Mouse (Mus musculus): Measurements from ENCODE around the gene Mtmr3. TPM values are rescaled to one million over a fixed set of nuclear protein-coding genes. Genes with fewer than 3 reads are reported as not detected.
A peak's percentile ranks its signal among the peaks of the same experiment; 100 is the strongest.
"Not testable (repeated sequence)": the region's sequence is repeated elsewhere in the genome, so short reads cannot be mapped to it uniquely, and the experiment has no call there.

Mtmr3 gene
- total RNA-seq, 2 experiments from 2014 or later = 69.3 to 71.4 TPM

- peak in 1 of 2 experiments; percentile 10 for DNase-seq (ENCODE audit: extremely low spot score in 1 of 2, low spot score in 1 of 2)
Observed at GRCm38 (mm10) chr11:4602691-4603441, 8.2 kb upstream of the Mtmr3 start.

DNA sequence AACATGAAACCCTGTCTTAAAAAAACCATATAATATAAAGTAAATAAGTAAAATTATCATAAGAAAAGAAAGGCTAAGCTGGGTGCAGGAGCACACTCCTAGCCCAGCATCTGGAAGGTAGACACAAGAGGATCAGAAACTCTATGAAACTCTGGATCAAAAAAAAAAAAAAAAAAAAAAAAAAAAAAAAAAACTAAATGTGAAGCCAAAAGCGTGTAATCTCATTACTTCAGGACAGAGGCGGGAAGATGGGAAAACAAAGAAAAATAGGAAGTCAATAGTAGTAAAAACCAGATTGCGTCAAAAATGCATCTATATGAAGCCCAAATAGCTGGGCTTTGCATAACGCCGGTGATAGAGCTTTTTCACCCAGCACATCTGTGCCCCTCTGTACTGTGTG is 7.2 kb upstream of the Mtmr3 start:
- no peak for DNase-seq (ENCODE audit: extremely low spot score in 1 of 2, low spot score in 1 of 2)

GRCm38 (mm10) chr11:4599916-4600315 is 5.3 kb upstream of the Mtmr3 start:
- no peak for DNase-seq (ENCODE audit: extremely low spot score in 1 of 2, low spot score in 1 of 2)

DNA sequence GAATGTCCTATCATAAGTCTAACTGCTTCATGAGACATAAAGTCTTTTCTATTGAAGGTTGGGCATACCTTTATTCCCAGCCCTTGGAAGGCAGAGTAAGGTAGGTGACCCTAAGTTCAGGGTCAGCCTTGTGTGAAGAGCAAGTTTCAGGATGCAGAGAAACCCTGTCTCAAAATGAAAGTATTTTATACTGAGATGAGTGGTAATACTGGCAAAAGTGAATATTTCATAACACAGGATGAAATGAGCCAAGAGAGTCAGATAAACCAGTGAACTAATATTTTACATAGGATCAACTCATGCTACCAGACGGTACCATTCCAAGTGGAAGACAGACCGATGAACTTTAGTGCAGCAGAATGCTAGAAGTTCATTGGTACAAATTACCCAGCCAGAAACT is 3.7 kb upstream of the Mtmr3 start:
- no peak for DNase-seq (ENCODE audit: extremely low spot score in 1 of 2, low spot score in 1 of 2)

DNA sequence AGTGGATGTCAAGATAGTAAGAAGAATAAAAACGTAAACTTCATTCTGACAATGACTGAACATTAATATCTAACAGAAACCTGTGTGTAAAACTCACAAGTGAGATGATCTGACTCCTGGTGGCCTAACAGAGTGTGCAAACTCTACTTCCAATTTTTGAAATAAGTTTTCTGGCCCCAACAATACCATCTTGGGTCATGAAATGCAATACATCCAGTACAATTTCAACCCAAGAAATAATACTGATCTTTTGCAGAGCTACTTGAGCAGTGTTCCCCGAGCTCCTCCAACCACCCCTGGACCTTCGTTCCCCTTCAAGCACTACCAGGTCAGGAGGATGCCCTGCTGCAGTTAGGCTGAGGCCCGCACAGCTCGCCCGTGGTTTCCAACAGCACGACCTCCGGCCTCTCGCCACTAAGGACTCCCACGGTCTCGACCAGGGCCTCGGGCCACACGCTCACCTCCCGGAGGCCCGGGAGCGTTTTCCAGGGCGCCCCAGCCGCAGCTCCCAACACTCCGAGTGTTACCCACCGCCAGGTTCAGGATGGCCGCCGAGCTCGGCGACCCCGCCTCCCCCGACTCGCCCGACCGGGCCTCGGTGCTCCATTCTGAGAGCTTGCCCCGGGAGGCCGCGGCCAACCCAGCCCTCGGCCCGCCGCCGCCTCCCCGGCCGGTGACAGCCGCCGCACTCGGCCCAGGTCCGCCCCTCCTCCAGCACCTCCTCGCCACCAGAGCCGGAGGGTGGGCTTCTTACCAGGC is 635 bp downstream of the Mtmr3 start:
- DNase-seq (ENCODE audit: extremely low spot score in 1 of 2, low spot score in 1 of 2) = peak in 1 of 2 experiments; percentile 16

- no peak for DNase-seq (ENCODE audit: extremely low spot score in 1 of 2, low spot score in 1 of 2)
Observed at GRCm38 (mm10) chr11:4593491-4593848, 1.2 kb downstream of the Mtmr3 start.

DNA sequence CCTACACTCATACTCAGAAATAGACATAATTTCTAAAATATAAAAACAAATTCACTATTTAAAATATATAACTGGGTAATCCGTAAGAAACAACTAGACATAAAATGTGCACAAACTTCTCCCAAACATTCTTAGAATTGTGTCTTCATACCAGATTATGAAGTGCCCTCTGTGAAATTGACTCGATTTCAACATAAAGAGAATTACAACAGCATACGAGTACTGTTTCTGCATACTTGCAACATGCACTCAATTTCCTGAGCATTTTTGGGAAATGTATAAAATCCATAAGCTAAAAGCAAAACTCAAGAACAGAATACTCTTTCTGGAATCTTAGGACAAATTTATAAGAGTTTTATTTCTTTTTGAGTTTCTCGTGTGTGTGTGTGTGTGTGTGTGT is 2.9 kb downstream of the Mtmr3 start:
- DNase-seq (ENCODE audit: extremely low spot score in 1 of 2, low spot score in 1 of 2) = no peak

DNA sequence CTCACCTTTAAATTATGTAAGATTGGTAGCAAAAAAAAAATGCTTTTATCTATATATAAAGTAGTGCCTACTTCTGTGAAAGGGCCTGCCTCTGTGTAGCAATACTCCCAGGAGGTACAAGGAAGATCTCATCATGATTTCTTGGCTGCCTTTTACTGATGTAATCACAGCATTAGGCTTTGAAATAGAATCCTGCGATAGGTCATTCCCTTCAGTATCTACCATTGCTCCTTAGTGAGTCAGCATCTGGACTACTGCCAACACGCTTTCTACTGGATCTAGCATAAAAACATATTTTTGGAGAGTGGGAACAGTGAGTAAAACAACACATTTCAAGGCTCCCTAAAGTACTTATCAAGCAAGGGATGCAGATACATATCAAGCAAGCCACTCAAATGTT is 16.0 kb downstream of the Mtmr3 start:
- peak in 1 of 2 experiments; percentile 37 for DNase-seq (ENCODE audit: extremely low spot score in 1 of 2, low spot score in 1 of 2)

- no peak for DNase-seq (ENCODE audit: extremely low spot score in 1 of 2, low spot score in 1 of 2)
Observed at GRCm38 (mm10) chr11:4577079-4577478, 17.6 kb downstream of the Mtmr3 start.

GRCm38 (mm10) chr11:4576090-4576732 is 18.5 kb downstream of the Mtmr3 start:
- DNase-seq (ENCODE audit: extremely low spot score in 1 of 2, low spot score in 1 of 2) = not testable (repeated sequence)

DNA sequence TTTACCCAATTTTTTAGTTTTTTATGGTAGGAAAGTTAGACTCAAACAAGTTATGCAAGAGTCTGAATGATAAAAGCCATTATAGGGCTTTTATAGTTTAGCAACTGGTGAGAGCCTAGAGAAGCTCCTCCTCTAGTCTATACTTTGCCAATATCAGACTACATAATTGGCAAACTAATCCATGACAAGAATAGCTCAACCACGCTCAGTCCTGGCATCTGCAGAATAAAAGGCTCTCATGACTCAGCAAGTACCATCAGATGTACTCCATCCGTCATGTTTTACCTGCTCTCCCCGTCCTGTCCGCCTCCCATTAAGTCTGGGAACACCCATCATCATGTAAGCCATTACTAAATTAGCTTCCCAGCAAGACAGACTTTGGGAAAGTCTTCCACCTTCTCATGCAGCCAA is 23.2 kb downstream of the Mtmr3 start:
- DNase-seq (ENCODE audit: extremely low spot score in 1 of 2, low spot score in 1 of 2) = peak; percentile 13 to 15

DNA sequence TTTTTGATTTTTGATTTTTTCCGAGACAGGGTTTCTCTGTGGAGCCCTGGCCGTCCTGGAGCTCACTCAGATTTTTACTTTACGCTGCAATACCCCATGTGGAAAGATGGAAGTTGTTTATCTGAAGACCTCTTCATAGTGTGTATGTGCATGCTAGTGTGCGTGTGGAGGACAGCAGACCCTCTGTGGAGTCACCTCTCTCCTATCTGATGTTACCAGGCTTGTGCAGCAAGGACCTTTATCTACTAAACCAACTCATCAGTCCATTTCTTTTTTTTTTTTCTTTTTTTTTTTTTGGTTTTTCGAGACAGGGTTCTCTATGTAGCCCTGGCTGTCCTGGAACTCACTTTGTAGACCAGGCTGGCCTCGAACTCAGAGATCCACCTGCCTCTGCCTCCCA is 28.3 kb downstream of the Mtmr3 start:
- DNase-seq (ENCODE audit: extremely low spot score in 1 of 2, low spot score in 1 of 2) = no peak

GRCm38 (mm10) chr11:4565545-4565944 is 29.1 kb downstream of the Mtmr3 start:
- no peak for DNase-seq (ENCODE audit: extremely low spot score in 1 of 2, low spot score in 1 of 2)

DNA sequence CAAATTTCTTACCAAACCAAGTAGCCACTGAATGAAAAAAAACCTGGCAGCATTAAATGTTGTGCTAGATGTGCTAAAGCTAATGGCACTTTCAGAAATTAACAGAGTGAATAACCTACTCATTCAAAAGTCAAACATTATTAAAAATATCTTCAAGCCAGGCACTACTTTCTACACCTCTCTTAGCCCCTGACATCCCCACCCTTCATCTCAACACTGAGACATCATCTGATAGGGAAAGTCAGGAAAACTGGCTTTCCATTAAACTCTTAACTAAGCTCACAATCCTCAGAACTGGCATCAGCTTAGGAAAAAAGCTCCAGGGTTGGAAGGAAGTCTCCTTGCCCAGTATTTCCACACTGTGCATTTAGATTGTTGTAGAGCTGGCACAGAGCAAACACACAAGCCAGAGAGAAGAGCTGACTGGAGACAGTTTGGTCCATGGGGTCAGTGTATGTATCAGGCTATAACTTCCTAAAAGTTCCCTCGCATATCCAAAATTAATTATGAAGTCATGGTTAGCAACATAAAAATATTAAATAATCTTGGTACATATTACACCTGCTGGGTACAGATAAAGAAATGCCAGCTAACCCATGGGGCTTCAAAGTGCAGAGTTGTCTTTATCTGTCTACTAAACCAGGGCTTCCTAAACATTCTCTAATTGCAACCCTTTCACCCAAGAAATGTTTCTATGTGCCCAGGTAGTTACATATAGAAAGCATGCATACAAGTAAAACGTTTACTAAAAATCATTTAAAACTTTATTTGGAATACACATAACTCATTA is 41.2 kb downstream of the Mtmr3 start:
- no peak for DNase-seq (ENCODE audit: extremely low spot score in 1 of 2, low spot score in 1 of 2)

DNA sequence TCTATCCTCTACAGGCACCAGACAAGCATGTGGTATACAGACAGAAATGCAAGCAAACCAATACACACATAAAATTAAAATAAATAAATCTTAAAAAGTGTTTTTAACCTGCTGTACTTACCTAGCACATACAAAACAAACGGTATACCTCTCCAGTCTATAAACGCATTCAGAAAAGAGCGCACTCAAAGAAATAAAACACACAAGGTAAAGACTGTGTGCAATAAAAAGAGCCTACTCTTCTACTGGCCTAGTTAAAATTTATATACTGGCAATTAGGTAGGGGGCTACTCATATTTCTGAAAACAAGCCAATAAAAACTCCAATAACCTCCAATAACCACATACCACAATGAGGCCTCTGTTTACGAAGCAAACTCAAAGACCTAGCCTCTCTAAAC is 47.1 kb downstream of the Mtmr3 start:
- no peak for DNase-seq (ENCODE audit: extremely low spot score in 1 of 2, low spot score in 1 of 2)

DNA sequence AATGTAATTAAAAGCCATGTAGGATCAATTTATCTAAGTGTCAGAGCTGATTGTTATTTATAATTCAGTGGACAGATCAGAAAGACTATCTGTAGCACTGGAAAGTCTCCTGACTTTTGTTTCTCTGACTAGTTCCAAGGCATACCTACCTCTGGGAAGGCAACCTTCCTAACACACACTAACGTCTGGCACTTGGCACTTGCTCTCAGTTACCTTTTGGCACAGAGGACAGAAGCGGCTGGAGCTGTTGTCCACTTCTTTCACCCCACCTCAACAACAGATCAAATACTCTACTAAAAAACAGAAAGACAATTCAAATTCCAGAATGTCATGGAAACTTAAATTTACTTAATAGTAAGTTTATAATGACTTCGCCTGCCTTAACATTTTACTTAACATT is 48.7 kb downstream of the Mtmr3 start:
- DNase-seq (ENCODE audit: extremely low spot score in 1 of 2, low spot score in 1 of 2) = no peak

DNA sequence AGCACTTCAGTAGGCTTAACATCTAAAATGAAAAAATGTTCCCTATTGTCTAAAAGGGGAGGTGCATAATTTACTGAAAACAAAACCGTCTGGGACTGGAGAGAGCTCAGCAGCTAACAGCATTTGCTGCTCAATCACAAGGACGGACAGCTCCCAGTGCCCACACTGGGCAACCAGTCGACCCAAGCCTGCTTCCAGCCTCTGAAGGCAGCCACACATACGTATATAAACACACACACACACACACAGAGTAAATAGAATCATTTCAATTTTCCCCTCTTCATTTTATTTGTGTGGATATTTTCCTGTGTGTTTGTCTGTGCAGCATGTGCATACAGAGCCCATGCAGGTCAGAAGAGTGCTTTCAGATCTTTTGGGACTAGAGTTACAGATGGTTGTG is 49.3 kb downstream of the Mtmr3 start:
- no peak for DNase-seq (ENCODE audit: extremely low spot score in 1 of 2, low spot score in 1 of 2)

DNA sequence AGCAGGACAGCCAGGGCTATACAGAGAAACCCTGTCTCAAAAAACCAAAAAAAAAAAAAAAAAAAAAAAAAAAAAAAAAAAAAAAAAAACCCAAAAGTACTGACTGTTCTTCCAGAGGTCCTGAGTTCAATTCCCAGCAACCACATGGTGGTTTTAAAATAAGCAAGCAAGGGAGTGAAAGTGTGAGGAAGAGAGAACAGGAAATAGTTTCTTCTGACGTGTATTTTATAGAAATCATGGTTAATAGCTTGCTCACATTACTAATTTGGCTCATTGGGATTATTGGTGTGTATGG is 50.1 kb downstream of the Mtmr3 start:
- not testable (repeated sequence) for DNase-seq (ENCODE audit: extremely low spot score in 1 of 2, low spot score in 1 of 2)

DNA sequence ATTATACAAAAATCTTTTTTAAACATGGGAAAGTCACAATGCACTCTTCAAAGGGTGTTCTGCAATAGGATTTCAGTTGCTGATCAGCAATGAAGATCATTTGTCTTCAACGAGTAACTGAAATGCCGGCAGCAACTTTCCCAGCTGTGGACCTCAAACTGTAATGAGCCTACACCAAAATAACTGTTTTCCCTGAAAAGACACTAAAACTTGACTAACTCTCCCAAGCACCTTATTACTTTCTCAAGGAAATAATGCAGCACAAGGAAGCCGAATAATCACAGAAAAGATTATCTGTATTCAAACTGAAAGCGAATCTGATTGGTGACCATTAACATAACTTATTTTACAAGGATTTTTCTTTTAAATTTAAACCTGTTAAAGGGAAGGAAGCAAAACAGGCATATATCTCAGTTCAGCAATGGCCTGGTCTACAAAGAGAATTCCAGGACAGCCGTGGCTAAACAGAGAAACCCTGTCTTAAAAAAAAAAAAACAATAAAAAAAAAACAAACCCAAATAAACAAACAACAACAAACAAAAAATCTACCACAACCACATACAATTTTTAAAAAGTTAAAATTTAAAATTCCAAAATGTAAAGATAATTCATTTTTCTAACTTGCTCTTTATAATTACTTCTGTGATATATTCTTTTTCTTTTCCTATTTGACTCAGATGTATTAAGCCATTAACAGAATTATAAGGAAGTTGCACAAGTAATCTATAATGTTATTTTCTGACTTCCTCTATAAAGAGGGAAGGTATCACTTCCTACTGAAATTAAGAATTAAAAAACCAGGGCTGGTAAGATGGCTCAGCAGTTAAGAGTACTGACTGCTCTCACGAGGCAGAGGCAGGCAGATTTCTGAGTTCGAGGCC is 50.7 kb downstream of the Mtmr3 start:
- no peak for DNase-seq (ENCODE audit: extremely low spot score in 1 of 2, low spot score in 1 of 2)

GRCm38 (mm10) chr11:4543040-4543551 is 51.6 kb downstream of the Mtmr3 start:
- DNase-seq (ENCODE audit: extremely low spot score in 1 of 2, low spot score in 1 of 2) = no peak

Data from layer of hippocampus, postnatal 25 days (tissue).